Mouse (Mus musculus) MEL (cell line): Measurements from ENCODE around the gene Rtp4. TPM values are rescaled to one million over a fixed set of nuclear protein-coding genes. Genes with fewer than 3 reads are reported as not detected.

Experiments
- DNase-seq: peaks from one replicate; pipeline ENCODE4 v3.0.0; 2011; ENCODE audit warnings: low read depth, low spot score
- H3K27ac ChIP-seq: 2 replicates; pipeline ENCODE4 v1.5.1; 2012; ENCODE audit warnings: low read depth, mild to moderate bottlenecking, control low read depth, low read length, moderate library complexity; ENCODE audit not compliant: control insufficient read depth
- H3K27me3 ChIP-seq, 2 experiments: fragments of 150-350 bp in 1 of 2; sonication (generic) in 1 of 2; 2 replicates each; pipeline ENCODE4 v1.6.1; 2012; ENCODE audit warnings: low read length in 2 of 2, mild to moderate bottlenecking in 2 of 2, improper control_type of control experiment in 1 of 2, moderate library complexity in 1 of 2; ENCODE audit not compliant: insufficient read depth in 2 of 2, control insufficient read depth in 1 of 2
- H3K36me3 ChIP-seq, 2 experiments: 2 replicates each; pipeline ENCODE4 v1.6.1; 2012 to 2014; ENCODE audit warnings: low read length in 2 of 2, improper control_type of control experiment in 1 of 2, inconsistent platforms in 1 of 2, mild to moderate bottlenecking in 1 of 2; ENCODE audit not compliant: insufficient read depth in 2 of 2, control insufficient read depth in 1 of 2
- H3K4me1 ChIP-seq, 2 experiments: fragments of 150-350 bp in 1 of 2; sonication (generic) in 1 of 2; 2 replicates each; pipeline ENCODE4 v1.6.1; 2012; ENCODE audit warnings: low read length in 2 of 2, improper control_type of control experiment in 1 of 2, mild to moderate bottlenecking in 1 of 2; ENCODE audit not compliant: insufficient read depth in 2 of 2, control insufficient read depth in 1 of 2
- H3K4me3 ChIP-seq, 2 experiments: fragments of 150-350 bp in 1 of 2; sonication (generic) in 1 of 2; 2 replicates each; pipeline ENCODE4 v1.5.1; 2012; ENCODE audit warnings: low read depth in 2 of 2, low read length in 2 of 2, mild to moderate bottlenecking in 2 of 2, moderate library complexity in 2 of 2, control low read depth in 1 of 2, improper control_type of control experiment in 1 of 2; ENCODE audit not compliant: control insufficient read depth in 1 of 2, insufficient read depth in 1 of 2
- H3K79me2 ChIP-seq: 2 replicates; pipeline ENCODE4 v1.6.1; 2012; ENCODE audit warnings: mild to moderate bottlenecking, low read length, moderate library complexity; ENCODE audit not compliant: control insufficient read depth, poor library complexity, insufficient read depth
- H3K9ac ChIP-seq: 2 replicates; pipeline ENCODE4 v1.6.1; 2012; ENCODE audit warnings: low read depth, mild to moderate bottlenecking, control low read depth, low read length, moderate library complexity; ENCODE audit not compliant: control insufficient read depth, poor library complexity, severe bottlenecking
- H3K9me3 ChIP-seq: fragments of 150-350 bp; sonication (generic); replicated peaks from 2 replicates; pipeline ENCODE4 v1.6.1; 2012; ENCODE audit warnings: mild to moderate bottlenecking, low read length, improper control_type of control experiment, moderate library complexity; ENCODE audit not compliant: insufficient read depth
- BHLHE40 ChIP-seq: IDR thresholded peaks from 2 replicates; pipeline ENCODE4 v1.6.1; 2012; ENCODE audit warnings: low read depth, mild to moderate bottlenecking, inconsistent platforms, low read length, improper control_type of control experiment, borderline replicate concordance
- CTCF ChIP-seq, 3 experiments: IDR thresholded peaks in 2 of 3; conservative IDR thresholded peaks in 1 of 3; 2 replicates each; pipeline ENCODE4 v1.5.1; 2011 to 2012; ENCODE audit warnings: low read length in 3 of 3, low read depth in 2 of 3, mild to moderate bottlenecking in 2 of 3, improper control_type of control experiment in 1 of 3, inconsistent platforms in 1 of 3, mixed read lengths in 1 of 3, moderate library complexity in 1 of 3; ENCODE audit not compliant: control insufficient read depth in 1 of 3, insufficient read depth in 1 of 3, poor library complexity in 1 of 3, severe bottlenecking in 1 of 3
- ELF1 ChIP-seq: IDR thresholded peaks from 2 replicates; pipeline ENCODE4 v1.6.1; 2014; ENCODE audit warnings: low read depth, mild to moderate bottlenecking, inconsistent platforms, low read length, improper control_type of control experiment, moderate library complexity
- EP300 ChIP-seq, 2 experiments: IDR thresholded peaks; 2 replicates each; pipeline ENCODE4 v1.6.1; 2011; ENCODE audit warnings: improper control_type of control experiment in 2 of 2, low read length in 2 of 2, low read depth in 1 of 2, mild to moderate bottlenecking in 1 of 2
- MAX ChIP-seq: IDR thresholded peaks from 2 replicates; pipeline ENCODE4 v1.6.1; 2011; ENCODE audit warnings: low read length, improper control_type of control experiment
- MEF2A ChIP-seq: IDR thresholded peaks from 2 replicates; pipeline ENCODE4 v1.6.1; 2014; ENCODE audit warnings: low read depth, mild to moderate bottlenecking, inconsistent platforms, low read length, improper control_type of control experiment; ENCODE audit not compliant: poor library complexity, insufficient replicate concordance, severe bottlenecking; ENCODE audit errors: extremely low read depth
- NELFE ChIP-seq: IDR thresholded peaks from 2 replicates; pipeline ENCODE4 v1.6.1; 2011; ENCODE audit warnings: low read depth, low read length, improper control_type of control experiment
- NRF1 ChIP-seq: IDR thresholded peaks from 2 replicates; pipeline ENCODE4 v1.6.1; 2014; ENCODE audit warnings: low read depth, mild to moderate bottlenecking, inconsistent platforms, low read length, improper control_type of control experiment, moderate library complexity; ENCODE audit not compliant: poor library complexity, insufficient read depth, severe bottlenecking
- POLR2AphosphoS5 ChIP-seq: IDR thresholded peaks from 2 replicates; pipeline ENCODE4 v1.6.1; 2012; ENCODE audit warnings: low read depth, borderline replicate concordance, mild to moderate bottlenecking, inconsistent platforms, low read length, moderate library complexity, mixed read lengths
- SIN3A ChIP-seq: IDR thresholded peaks from 2 replicates; pipeline ENCODE4 v1.6.1; 2012; ENCODE audit warnings: low read length, improper control_type of control experiment, inconsistent platforms
- SMC3 ChIP-seq: IDR thresholded peaks from 2 replicates; pipeline ENCODE4 v1.6.1; 2011; ENCODE audit warnings: low read depth, low read length, improper control_type of control experiment
- TCF12 ChIP-seq: IDR thresholded peaks from 2 replicates; pipeline ENCODE4 v1.6.1; 2014; ENCODE audit warnings: low read depth, mild to moderate bottlenecking, inconsistent platforms, low read length, improper control_type of control experiment, moderate library complexity
- UBTF ChIP-seq: IDR thresholded peaks from 2 replicates; pipeline ENCODE4 v1.6.1; 2012; ENCODE audit warnings: low read depth, mild to moderate bottlenecking, inconsistent platforms, low read length, improper control_type of control experiment, moderate library complexity, borderline replicate concordance; ENCODE audit not compliant: insufficient read depth
- ZC3H11A ChIP-seq: IDR thresholded peaks from 2 replicates; pipeline ENCODE4 v1.6.1; 2012; ENCODE audit warnings: low read depth, mild to moderate bottlenecking, inconsistent platforms, low read length, improper control_type of control experiment
- ZMIZ1 ChIP-seq: IDR thresholded peaks from 2 replicates; pipeline ENCODE4 v1.6.1; 2012; ENCODE audit warnings: low read depth, mild to moderate bottlenecking, inconsistent platforms, low read length, improper control_type of control experiment, moderate library complexity
- polyA plus RNA-seq, 2 experiments: library from polyadenylated mRNA; stranded (reverse) in 1 of 2; unstranded in 1 of 2; fragments of >175 nt in 1 of 2; fragments of >200 nt in 1 of 2; gene quantifications; 2 replicates each; pipeline versions ENCODE4 v1.2.1 to v1.2.4; 2012; ENCODE audit warnings: low replicate concordance in 2 of 2, low read depth in 1 of 2; ENCODE audit not compliant: insufficient read length in 2 of 2, insufficient read depth in 1 of 2, missing spikeins in 1 of 2
- total RNA-seq: library from RNA; depleted of rRNA; stranded (reverse); fragments of 300-350 nt; gene quantifications from 2 replicates; pipeline ENCODE4 v1.2.3, GENCODE M21; 2012; rRNA removed

The Rtp4 gene
- total and polyA plus RNA-seq, 3 experiments, result not detected

GRCm38 (mm10) chr16:23653479-23653878 is 133.4 kb downstream of the Rtp4 start:
- no peaks in the 10 kb centered on the region for H3K79me2 ChIP-seq
- TF ChIP-seq CTCF (IDR thresholded peaks at IDR 0.05 in 2 of 3, conservative IDR thresholded peaks at IDR 0.05 in 1 of 3; ENCODE audit: control insufficient read depth in 1 of 3, insufficient read depth in 1 of 3, low read depth in 2 of 3, low read length in 3 of 3, poor library complexity in 1 of 3, severe bottlenecking in 1 of 3), result no peak
- TF ChIP-seq MEF2A, result no peak
- no peak for TF ChIP-seq POLR2AphosphoS5
- no peak for TF ChIP-seq ELF1
- no peak for TF ChIP-seq UBTF
- no peak for TF ChIP-seq ZC3H11A
- no peak for TF ChIP-seq MAX
- TF ChIP-seq ZMIZ1, result no peak
- TF ChIP-seq NELFE, result no peak
- no peak for TF ChIP-seq EP300 (IDR thresholded peaks at IDR 0.05; ENCODE audit: low read depth in 1 of 2, low read length in 2 of 2)
- TF ChIP-seq SIN3A, result no peak
- no peak for TF ChIP-seq BHLHE40
- TF ChIP-seq SMC3, result no peak
- no peaks in the 10 kb centered on the region for H3K9me3 ChIP-seq
- H3K36me3 ChIP-seq, result no peaks in the 10 kb centered on the region
- H3K27me3 ChIP-seq, result no peaks in the 10 kb centered on the region
- no peak for DNase-seq
- no peaks in the 10 kb centered on the region for H3K4me1 ChIP-seq
- no peak overlapping the region for H3K4me3 ChIP-seq
- H3K27ac ChIP-seq, result no peak overlapping the region
- no peak overlapping the region for H3K9ac ChIP-seq

GRCm38 (mm10) chr16:23659597-23660531 is 139.8 kb downstream of the Rtp4 start:
- Histone ChIP-seq H3K4me3 (no peak overlapping the region), H3K4me1 (no peaks in the 10 kb centered on the region), H3K27me3 (no peaks in the 10 kb centered on the region), H3K27ac (no peak overlapping the region), H3K36me3 (no peaks in the 10 kb centered on the region), H3K9ac (no peak overlapping the region), H3K9me3 (no peaks in the 10 kb centered on the region), H3K79me2 (no peaks in the 10 kb centered on the region)
- no peak for DNase-seq
- TF ChIP-seq NRF1 (no peak), SIN3A (no peak), TCF12 (no peak)

Other genes with a start within 250 kb of the Rtp4 start
- gene Rtp1, start 91.2 kb upstream of the Rtp4 start, total RNA-seq, result not detected in 2 replicates
- gene Rtp1, start 91.2 kb upstream of the Rtp4 start, polyA plus RNA-seq, result not detected
- not detected in 2 replicates for gene Masp1, start 524 bp downstream of the Rtp4 start, total RNA-seq
- gene Masp1, start 524 bp downstream of the Rtp4 start, polyA plus RNA-seq, result not detected